Mouse (Mus musculus): ENCODE data around the gene 4932438A13Rik. TPM values are rescaled to one million over a fixed set of nuclear protein-coding genes. Genes with fewer than 3 reads are reported as not detected.
A peak's percentile ranks its signal among the peaks of the same experiment; 100 is the strongest.

Gene 4932438A13Rik
- polyA plus RNA-seq, 1 experiment from 2014 or later: 55.0 TPM

DNA sequence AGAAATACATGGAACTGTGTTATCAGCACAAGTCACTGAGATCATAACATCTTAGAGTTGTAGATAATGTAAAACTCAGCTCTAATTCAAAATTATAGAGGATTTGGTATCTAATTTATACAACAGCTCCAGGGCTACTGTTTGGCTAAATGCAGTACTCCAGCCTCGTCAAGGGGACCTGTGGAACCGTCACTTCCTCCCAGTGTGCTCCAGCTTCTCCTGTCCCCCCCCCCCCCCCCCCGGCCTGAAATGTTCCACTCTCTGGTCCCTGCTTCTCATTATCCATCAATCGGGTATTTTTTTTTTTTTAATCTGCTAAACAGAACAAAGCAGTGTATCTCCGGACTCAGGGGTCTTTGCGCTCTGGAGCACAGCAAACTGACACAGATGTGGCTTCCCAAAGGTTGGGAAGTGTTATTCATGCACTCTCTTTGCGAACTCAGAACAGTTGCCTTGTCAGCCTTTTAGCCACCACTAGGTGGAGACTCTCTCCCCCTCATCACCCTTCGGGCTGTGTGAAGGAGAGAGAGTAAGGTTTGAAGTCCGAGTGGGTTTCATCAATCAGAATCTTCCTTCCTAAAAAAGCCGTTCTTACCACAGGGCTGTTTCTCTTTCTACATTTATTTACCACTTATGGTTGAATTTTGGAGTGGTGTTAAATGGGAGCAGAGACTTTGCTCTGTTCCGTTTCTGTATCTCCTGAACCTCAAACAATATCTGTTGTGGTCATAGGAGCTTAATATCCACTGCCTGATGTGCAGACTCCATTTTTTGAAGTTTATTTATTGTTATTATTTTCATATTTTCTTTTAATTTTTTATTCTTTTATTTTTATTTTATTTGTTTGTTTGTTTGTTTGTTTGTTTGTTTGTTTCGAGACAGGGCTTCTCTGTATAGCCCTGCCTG lies 22.0 kb upstream of the 4932438A13Rik start:
- H3K9me3 ChIP-seq: no peaks in the 10 kb centered on the region
- H3K9ac ChIP-seq: no peak overlapping the region
- 0 out of 2 replicates have a peak, but pooled peaks cover 2% of the 10 kb centered on the region for H3K4me1 ChIP-seq
- H3K4me3 ChIP-seq: no peak overlapping the region
- no peaks in the 10 kb centered on the region for H3K36me3 ChIP-seq
- no peak overlapping the region for H3K27ac ChIP-seq
- no peaks in the 10 kb centered on the region for H3K27me3 ChIP-seq
- 0 out of 2 replicates have a peak overlapping the region, but pooled peaks have one; percentile 27 for H3K4me2 ChIP-seq (replicated peaks)
- ATAC-seq (ENCODE audit: insufficient number of reproducible peaks, insufficient read depth, low FRiP score, low TSS enrichment): 0 out of 2 replicates have a peak, but pooled peaks have one; percentile 41
- 21% methylated on average over 12 of the region's 12 CpGs for WGBS

DNA sequence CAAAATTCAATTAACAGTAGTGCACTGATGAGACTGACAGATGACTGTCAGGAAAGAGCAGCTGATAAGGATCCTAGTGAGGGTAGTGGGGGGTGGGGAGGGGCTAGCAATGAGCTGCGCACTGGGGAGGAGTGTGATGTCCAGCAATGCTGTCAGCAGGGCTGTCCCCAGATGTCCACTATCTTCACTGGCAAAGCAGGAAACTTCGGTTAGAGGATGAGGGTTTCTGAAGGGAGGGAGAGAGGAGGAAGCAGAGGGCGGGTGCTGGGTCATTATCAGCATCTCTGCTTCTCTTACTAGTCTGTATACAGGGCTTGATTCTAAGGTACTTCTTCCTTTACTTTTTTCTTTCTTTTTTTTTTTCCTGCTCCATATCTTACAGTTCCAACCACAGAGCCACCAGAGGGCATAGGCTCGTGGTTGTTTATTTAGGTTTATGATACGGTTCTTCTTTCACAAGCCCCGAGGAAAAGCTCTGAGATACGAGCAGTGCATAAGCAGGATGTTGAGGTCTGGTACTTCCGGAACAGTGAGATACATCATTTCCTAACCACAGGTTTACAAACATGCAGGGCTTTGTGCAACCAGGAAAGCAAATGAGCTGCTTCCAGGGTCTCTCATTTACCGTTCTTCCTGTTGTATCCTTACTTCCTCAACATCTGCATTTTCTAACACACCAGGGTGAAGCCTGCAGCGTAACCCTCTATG lies 9.0 kb upstream of the 4932438A13Rik start:
- H3K27ac ChIP-seq: no peak overlapping the region
- H3K9ac ChIP-seq: no peak overlapping the region
- 52% methylated on average over 10 of the region's 10 CpGs for WGBS
- no peaks in the 10 kb centered on the region for H3K9me3 ChIP-seq
- no peak for ATAC-seq (ENCODE audit: insufficient number of reproducible peaks, insufficient read depth, low FRiP score, low TSS enrichment)
- no peaks in the 10 kb centered on the region for H3K27me3 ChIP-seq
- H3K4me2 ChIP-seq (replicated peaks): no peak overlapping the region
- H3K36me3 ChIP-seq: no peaks in the 10 kb centered on the region
- H3K4me1 ChIP-seq: no peaks in the 10 kb centered on the region
- no peak overlapping the region for H3K4me3 ChIP-seq

GRCm38 (mm10) chr3:36861411-36862410 lies 1.2 kb upstream of the 4932438A13Rik start:
- no peaks in the 10 kb centered on the region for H3K27me3 ChIP-seq
- no peak overlapping the region for H3K4me2 ChIP-seq (replicated peaks)
- 91% methylated on average over 3 of the region's 3 CpGs for WGBS
- no peak overlapping the region for H3K4me3 ChIP-seq
- H3K27ac ChIP-seq: no peak overlapping the region
- peaks cover 11% of the 10 kb centered on the region; the same call in 1 of the 2 replicates for H3K36me3 ChIP-seq
- ATAC-seq (ENCODE audit: insufficient number of reproducible peaks, insufficient read depth, low FRiP score, low TSS enrichment): no peak
- H3K9ac ChIP-seq: no peak overlapping the region
- H3K4me1 ChIP-seq: peaks cover 4% of the 10 kb centered on the region
- no peaks in the 10 kb centered on the region for H3K9me3 ChIP-seq

DNA sequence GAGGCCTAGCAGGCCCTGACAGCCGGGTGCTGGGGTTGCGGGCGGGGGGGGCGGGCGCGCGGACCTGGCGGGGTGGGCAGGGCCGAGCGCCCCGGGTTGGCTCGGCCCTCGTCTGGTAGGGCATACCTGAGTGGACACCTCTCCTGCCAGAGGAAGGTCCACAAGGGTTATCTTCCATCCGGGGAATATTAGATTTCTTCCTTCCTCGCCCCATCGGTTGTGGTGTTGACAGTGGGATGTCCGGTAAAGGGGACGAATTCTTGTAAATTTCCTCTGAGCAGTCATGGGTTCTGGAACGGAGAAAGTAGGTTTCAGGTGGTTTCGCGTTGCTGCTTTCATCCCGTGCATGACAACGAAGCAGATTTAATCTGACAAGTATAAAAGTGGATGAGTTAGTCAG lies 523 bp downstream of the 4932438A13Rik start:
- Histone ChIP-seq H3K4me3 (peak overlapping the region; percentile 91), H3K36me3 (peaks cover 17% of the 10 kb centered on the region; the same call in 1 of the 2 replicates), H3K9me3 (no peaks in the 10 kb centered on the region), H3K9ac (peak overlapping the region; percentile 87), H3K4me2 (replicated peaks) (peak overlapping the region; percentile 69), H3K27ac (peak overlapping the region; percentile 57; the same call in 1 of the 2 replicates), H3K4me1 (peaks cover 4% of the 10 kb centered on the region), H3K27me3 (no peaks in the 10 kb centered on the region)
- peak; percentile 64; the same call in 1 of the 2 replicates for ATAC-seq (ENCODE audit: insufficient number of reproducible peaks, insufficient read depth, low FRiP score, low TSS enrichment)
- 2% methylated on average over 23 of the region's 23 CpGs for WGBS

GRCm38 (mm10) chr3:36863881-36864280 lies 977 bp downstream of the 4932438A13Rik start:
- H3K4me3 ChIP-seq: peak overlapping the region; percentile 91
- H3K9me3 ChIP-seq: no peaks in the 10 kb centered on the region
- 75% methylated on average over 4 of the region's 4 CpGs for WGBS

DNA sequence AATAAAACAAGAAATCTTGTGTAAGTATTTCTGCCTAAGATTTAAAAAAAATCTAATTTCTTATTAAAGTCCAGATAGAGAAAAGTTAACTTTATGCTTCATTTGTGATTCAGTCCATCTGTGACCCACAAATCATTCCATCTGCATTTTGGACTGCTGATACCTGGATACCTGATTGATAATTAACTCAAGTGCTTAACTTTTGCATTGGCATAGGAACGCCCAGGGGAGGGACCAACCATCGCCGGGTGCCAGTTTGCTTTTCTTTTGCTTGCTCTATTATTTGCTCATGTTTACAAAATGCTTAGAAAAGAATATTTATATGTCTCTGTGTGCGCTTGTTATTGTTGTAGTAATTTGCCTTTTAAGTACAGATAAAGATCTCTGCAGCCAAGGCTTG lies 1.6 kb downstream of the 4932438A13Rik start:
- H3K9me3 ChIP-seq: no peaks in the 10 kb centered on the region
- WGBS: 97% methylated on average over 4 of the region's 4 CpGs

More at GRCm38 (mm10) chr3:36863881-36864280, 977 bp downstream of the 4932438A13Rik start:
- ATAC-seq (ENCODE audit: insufficient number of reproducible peaks, insufficient read depth, low FRiP score, low TSS enrichment): no peak
- Histone ChIP-seq H3K9ac (peak overlapping the region; percentile 87), H3K36me3 (peaks cover 17% of the 10 kb centered on the region; the same call in 1 of the 2 replicates), H3K27ac (no peak overlapping the region), H3K4me2 (replicated peaks) (peak overlapping the region; percentile 69), H3K4me1 (peaks cover 4% of the 10 kb centered on the region), H3K27me3 (no peaks in the 10 kb centered on the region)

DNA sequence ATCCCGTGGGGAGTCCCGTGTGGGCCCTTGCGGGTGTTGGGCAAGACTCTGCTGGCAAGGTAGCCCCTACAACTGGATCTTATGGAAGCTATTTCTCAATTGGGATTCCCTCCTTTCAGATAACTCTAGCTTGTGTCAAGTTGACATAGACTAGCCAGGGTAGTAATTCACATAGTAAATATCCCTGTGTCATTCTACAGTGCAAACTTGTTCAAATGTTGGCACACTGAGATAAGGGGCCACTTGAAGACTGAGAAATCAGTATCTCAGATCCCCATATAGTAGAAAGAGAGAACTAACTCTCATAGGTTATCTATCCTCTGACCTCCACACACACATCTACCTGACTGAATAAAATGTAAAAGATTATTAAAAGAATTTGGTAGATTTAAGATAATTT lies 42.5 kb downstream of the 4932438A13Rik start:
- Histone ChIP-seq H3K9me3 (no peaks in the 10 kb centered on the region), H3K27ac (no peak overlapping the region), H3K36me3 (peaks cover 14% of the 10 kb centered on the region), H3K4me1 (no peaks in the 10 kb centered on the region), H3K4me3 (no peak overlapping the region), H3K9ac (no peak overlapping the region), H3K27me3 (no peaks in the 10 kb centered on the region), H3K4me2 (replicated peaks) (no peak overlapping the region)
- no peak for ATAC-seq (ENCODE audit: insufficient number of reproducible peaks, insufficient read depth, low FRiP score, low TSS enrichment)
- 96% methylated on average over 3 of the region's 3 CpGs for WGBS

More for the DNA sequence above, 1.6 kb downstream of the 4932438A13Rik start:
- no peak overlapping the region for H3K9ac ChIP-seq
- H3K27me3 ChIP-seq: no peaks in the 10 kb centered on the region
- peaks cover 17% of the 10 kb centered on the region; the same call in 1 of the 2 replicates for H3K36me3 ChIP-seq
- H3K4me2 ChIP-seq (replicated peaks): no peak overlapping the region
- no peak overlapping the region for H3K27ac ChIP-seq
- no peak overlapping the region for H3K4me3 ChIP-seq
- no peak for ATAC-seq (ENCODE audit: insufficient number of reproducible peaks, insufficient read depth, low FRiP score, low TSS enrichment)
- H3K4me1 ChIP-seq: peaks cover 4% of the 10 kb centered on the region

GRCm38 (mm10) chr3:36917832-36918231 lies 54.9 kb downstream of the 4932438A13Rik start:
- Histone ChIP-seq H3K4me2 (replicated peaks) (no peak overlapping the region), H3K4me3 (no peak overlapping the region), H3K9me3 (no peaks in the 10 kb centered on the region), H3K4me1 (no peaks in the 10 kb centered on the region), H3K27me3 (no peaks in the 10 kb centered on the region), H3K27ac (no peak overlapping the region), H3K36me3 (peaks cover 11% of the 10 kb centered on the region; the same call in 1 of the 2 replicates), H3K9ac (no peak overlapping the region)
- WGBS: 92% methylated on average over 2 of the region's 2 CpGs
- no peak for ATAC-seq (ENCODE audit: insufficient number of reproducible peaks, insufficient read depth, low FRiP score, low TSS enrichment)

DNA sequence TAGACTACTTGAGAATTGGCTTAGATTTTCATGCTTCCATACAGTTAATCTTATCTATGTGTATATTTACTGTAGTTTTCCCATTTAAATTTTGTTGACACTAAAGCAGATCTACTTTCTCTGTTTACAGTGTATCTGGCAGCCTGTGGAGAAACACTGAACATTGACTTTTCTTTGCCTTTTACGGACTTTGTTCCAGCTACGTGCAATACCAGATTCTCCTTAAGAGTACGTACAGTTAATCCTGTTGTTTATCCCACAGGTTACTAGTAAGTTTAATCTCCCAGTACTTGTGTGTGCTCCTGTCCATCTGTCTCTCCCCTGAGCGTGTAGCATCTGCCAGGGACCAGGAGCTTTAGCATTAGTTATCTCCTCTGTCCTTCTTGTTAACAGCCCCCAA lies 55.4 kb downstream of the 4932438A13Rik start:
- Histone ChIP-seq H3K4me1 (no peaks in the 10 kb centered on the region), H3K9me3 (no peaks in the 10 kb centered on the region), H3K27me3 (no peaks in the 10 kb centered on the region), H3K4me2 (replicated peaks) (no peak overlapping the region), H3K4me3 (no peak overlapping the region), H3K9ac (no peak overlapping the region), H3K36me3 (peaks cover 11% of the 10 kb centered on the region; the same call in 1 of the 2 replicates), H3K27ac (no peak overlapping the region)
- no peak for ATAC-seq (ENCODE audit: insufficient number of reproducible peaks, insufficient read depth, low FRiP score, low TSS enrichment)
- WGBS: 91% methylated on average over 4 of the region's 4 CpGs

- Histone ChIP-seq H3K9me3 (no peaks in the 10 kb centered on the region), H3K4me2 (replicated peaks) (no peak overlapping the region), H3K4me1 (peaks cover 4% of the 10 kb centered on the region), H3K36me3 (peaks cover 5% of the 10 kb centered on the region; the same call in 1 of the 2 replicates), H3K27ac (no peak overlapping the region), H3K27me3 (no peaks in the 10 kb centered on the region), H3K4me3 (no peak overlapping the region), H3K9ac (no peak overlapping the region)
- ATAC-seq (ENCODE audit: insufficient number of reproducible peaks, insufficient read depth, low FRiP score, low TSS enrichment): 0 out of 2 replicates have a peak, but pooled peaks have one; percentile 67
- WGBS: 24% methylated on average over 5 of the region's 5 CpGs
Observed at GRCm38 (mm10) chr3:36941572-36941971, 78.7 kb downstream of the 4932438A13Rik start.

Data from embryonic facial prominence, embryonic 12.5 days (tissue).